Mouse (Mus musculus) kidney, embryonic 15.5 days (tissue): Measurements from ENCODE around the gene Tnfrsf4. TPM values are rescaled to one million over a fixed set of nuclear protein-coding genes. Genes with fewer than 3 reads are reported as not detected.

Experiments
- ATAC-seq: fragments of 200-750 bp; cut with Nextera tagmentation; replicated peaks from 2 replicates; pipeline ENCODE4 v1.8.0; 2017; ENCODE audit warnings: moderate TSS enrichment; ENCODE audit not compliant: low FRiP score
- H3K27ac ChIP-seq: fragments of 300-500 bp; sonication (generic); 2 replicates; pipeline ENCODE4 v1.5.1; 2015; ENCODE audit warnings: mild to moderate bottlenecking, inconsistent platforms
- H3K27me3 ChIP-seq: fragments of 300-500 bp; sonication (generic); 2 replicates; pipeline ENCODE4 v1.6.1; 2015; ENCODE audit warnings: inconsistent platforms
- H3K36me3 ChIP-seq: fragments of 300-500 bp; sonication (generic); 2 replicates; pipeline ENCODE4 v1.6.1; 2015; ENCODE audit warnings: inconsistent platforms
- H3K4me1 ChIP-seq: fragments of 300-500 bp; sonication (generic); 2 replicates; pipeline ENCODE4 v1.6.1; 2015; ENCODE audit warnings: inconsistent platforms
- H3K4me2 ChIP-seq: fragments of 300-500 bp; sonication (generic); 2 replicates; pipeline ENCODE4 v1.6.1; 2015; ENCODE audit warnings: moderate library complexity, mild to moderate bottlenecking, inconsistent platforms
- H3K4me3 ChIP-seq: fragments of 300-500 bp; sonication (generic); replicated peaks from 2 replicates; pipeline ENCODE4 v1.5.1; 2015; ENCODE audit warnings: mild to moderate bottlenecking, inconsistent platforms
- H3K9ac ChIP-seq: fragments of 300-500 bp; sonication (generic); 2 replicates; pipeline ENCODE4 v1.6.1; 2015; ENCODE audit warnings: mild to moderate bottlenecking, inconsistent platforms
- H3K9me3 ChIP-seq: fragments of 300-500 bp; sonication (generic); replicated peaks from 2 replicates; pipeline ENCODE4 v1.6.1; 2016; ENCODE audit warnings: inconsistent platforms
- WGBS: fragments of 180-500 bp; shearing (Covaris S2); methylation state at CpG from one replicate; pipeline ENCODE4 v1.1.7; 2015; ENCODE audit warnings: mixed read lengths; 5-methylcytosine and 5-hydroxymethylcytosine counted together
- polyA plus RNA-seq: library from polyadenylated mRNA; unstranded; fragments of >200 nt; fragmentation: Nextera tagmentation; extraction: Ambion mirVana; gene quantifications from 2 replicates; pipeline ENCODE4 v1.2.1, GENCODE M21; 2015

Gene Tnfrsf4
- polyA plus RNA-seq, 1 experiment from 2014 or later, result 0.78 TPM

GRCm38 (mm10) chr4:156030651-156031118, 17.0 kb downstream of the Tnfrsf4 start:
- Histone ChIP-seq H3K9me3 (no peaks in the 10 kb centered on the region), H3K27ac (peak overlapping the region; percentile 95), H3K4me3 (peak overlapping the region; percentile 54), H3K4me1 (peaks cover 52% of the 10 kb centered on the region), H3K9ac (peak overlapping the region; percentile 48), H3K36me3 (peaks cover 32% of the 10 kb centered on the region), H3K4me2 (peak overlapping the region; percentile 80), H3K27me3 (peaks cover 17% of the 10 kb centered on the region)
- no peak; the same call in 1 of the 2 replicates for ATAC-seq
- 64% methylated on average over 9 of the region's 9 CpGs for WGBS

GRCm38 (mm10) chr4:156031255-156031592, 17.6 kb downstream of the Tnfrsf4 start:
- Histone ChIP-seq H3K27ac (peak overlapping the region; percentile 95), H3K4me3 (peak overlapping the region; percentile 54), H3K4me2 (peak overlapping the region; percentile 80), H3K36me3 (peaks cover 32% of the 10 kb centered on the region), H3K9me3 (no peaks in the 10 kb centered on the region), H3K9ac (peak overlapping the region; percentile 48), H3K4me1 (peaks cover 52% of the 10 kb centered on the region), H3K27me3 (peaks cover 22% of the 10 kb centered on the region)
- WGBS, result 2% methylated on average over 7 of the region's 7 CpGs
- ATAC-seq, result no peak; the same call in 1 of the 2 replicates

GRCm38 (mm10) chr4:156031593-156032391, 18.1 kb downstream of the Tnfrsf4 start:
- Histone ChIP-seq H3K9me3 (no peaks in the 10 kb centered on the region), H3K27me3 (peaks cover 23% of the 10 kb centered on the region), H3K4me1 (peaks cover 49% of the 10 kb centered on the region), H3K9ac (peak overlapping the region; percentile 48), H3K4me2 (peak overlapping the region; percentile 80), H3K4me3 (peak overlapping the region; percentile 54), H3K27ac (peak overlapping the region; percentile 95), H3K36me3 (peaks cover 31% of the 10 kb centered on the region)
- under 1% methylated on average over 24 of the region's 24 CpGs for WGBS
- peak; percentile 90 for ATAC-seq

GRCm38 (mm10) chr4:156032856-156033255, 19.2 kb downstream of the Tnfrsf4 start:
- Histone ChIP-seq H3K27ac (peak overlapping the region; percentile 95), H3K4me2 (peak overlapping the region; percentile 80; the same call in 1 of the 2 replicates), H3K4me1 (peaks cover 49% of the 10 kb centered on the region), H3K4me3 (no peak overlapping the region), H3K9ac (no peak overlapping the region), H3K36me3 (peaks cover 21% of the 10 kb centered on the region), H3K9me3 (no peaks in the 10 kb centered on the region), H3K27me3 (peaks cover 23% of the 10 kb centered on the region)
- WGBS, result 75% methylated on average over 4 of the region's 4 CpGs
- no peak for ATAC-seq

GRCm38 (mm10) chr4:156033476-156034119, 20.0 kb downstream of the Tnfrsf4 start:
- H3K27me3 ChIP-seq, result peaks cover 23% of the 10 kb centered on the region
- H3K27ac ChIP-seq, result peak overlapping the region; percentile 95; the same call in 1 of the 2 replicates
- H3K4me1 ChIP-seq, result peaks cover 49% of the 10 kb centered on the region
- H3K4me3 ChIP-seq, result no peak overlapping the region
- H3K4me2 ChIP-seq, result no peak overlapping the region
- H3K9me3 ChIP-seq, result no peaks in the 10 kb centered on the region
- WGBS, result 40% methylated on average over 6 of the region's 6 CpGs
- no peak overlapping the region for H3K9ac ChIP-seq
- ATAC-seq, result no peak
- H3K36me3 ChIP-seq, result peaks cover 14% of the 10 kb centered on the region

GRCm38 (mm10) chr4:156034301-156034700, 20.7 kb downstream of the Tnfrsf4 start:
- no peak overlapping the region for H3K27ac ChIP-seq
- H3K4me3 ChIP-seq, result no peak overlapping the region

GRCm38 (mm10) chr4:156034901-156035300, 21.3 kb downstream of the Tnfrsf4 start:
- Histone ChIP-seq H3K36me3 (peaks cover 6% of the 10 kb centered on the region; the same call in 1 of the 2 replicates), H3K27ac (no peak overlapping the region), H3K4me3 (peak overlapping the region; percentile 22), H3K9me3 (no peaks in the 10 kb centered on the region), H3K9ac (0 out of 2 replicates have a peak overlapping the region, but pooled peaks have one; percentile 10), H3K4me2 (peak overlapping the region; percentile 55), H3K27me3 (peaks cover 23% of the 10 kb centered on the region), H3K4me1 (peaks cover 49% of the 10 kb centered on the region)
- no peak for ATAC-seq
- 12% methylated on average over 25 of the region's 25 CpGs for WGBS

More at GRCm38 (mm10) chr4:156034301-156034700, 20.7 kb downstream of the Tnfrsf4 start:
- no peak for ATAC-seq
- WGBS, result 68% methylated on average over 4 of the region's 4 CpGs
- Histone ChIP-seq H3K9ac (0 out of 2 replicates have a peak overlapping the region, but pooled peaks have one; percentile 10), H3K4me1 (peaks cover 49% of the 10 kb centered on the region), H3K36me3 (peaks cover 10% of the 10 kb centered on the region; the same call in 1 of the 2 replicates), H3K9me3 (no peaks in the 10 kb centered on the region), H3K4me2 (peak overlapping the region; percentile 55), H3K27me3 (peaks cover 23% of the 10 kb centered on the region)

GRCm38 (mm10) chr4:156044754-156045153, 31.1 kb downstream of the Tnfrsf4 start:
- ATAC-seq, result 0 out of 2 replicates have a peak, but pooled peaks have one; percentile 15
- no peaks in the 10 kb centered on the region for H3K9me3 ChIP-seq
- H3K9ac ChIP-seq, result no peak overlapping the region
- no peaks in the 10 kb centered on the region for H3K4me1 ChIP-seq
- no peak overlapping the region for H3K27ac ChIP-seq
- H3K36me3 ChIP-seq, result peaks cover 9% of the 10 kb centered on the region; the same call in 1 of the 2 replicates
- H3K27me3 ChIP-seq, result no peaks in the 10 kb centered on the region
- no peak overlapping the region for H3K4me3 ChIP-seq
- WGBS, result 59% methylated on average over 5 of the region's 5 CpGs
- H3K4me2 ChIP-seq, result no peak overlapping the region

GRCm38 (mm10) chr4:156049779-156050178, 36.1 kb downstream of the Tnfrsf4 start:
- Histone ChIP-seq H3K27ac (no peak overlapping the region), H3K9ac (no peak overlapping the region), H3K4me1 (peaks cover 4% of the 10 kb centered on the region; the same call in 1 of the 2 replicates), H3K36me3 (peaks cover 9% of the 10 kb centered on the region; the same call in 1 of the 2 replicates), H3K9me3 (no peaks in the 10 kb centered on the region), H3K4me2 (no peak overlapping the region), H3K4me3 (no peak overlapping the region), H3K27me3 (no peaks in the 10 kb centered on the region)
- no peak for ATAC-seq
- 77% methylated on average over 3 of the region's 3 CpGs for WGBS

- no peak overlapping the region for H3K9ac ChIP-seq
- H3K4me1 ChIP-seq, result peaks cover 11% of the 10 kb centered on the region; the same call in 1 of the 2 replicates
- H3K9me3 ChIP-seq, result no peaks in the 10 kb centered on the region
- H3K36me3 ChIP-seq, result peaks cover 9% of the 10 kb centered on the region; the same call in 1 of the 2 replicates
- no peak overlapping the region for H3K4me3 ChIP-seq
- no peak for ATAC-seq
- no peak overlapping the region for H3K27ac ChIP-seq
- no peaks in the 10 kb centered on the region for H3K27me3 ChIP-seq
- WGBS, result 76% methylated on average over 6 of the region's 6 CpGs
- H3K4me2 ChIP-seq, result no peak overlapping the region
Measured at GRCm38 (mm10) chr4:156050391-156050980, 36.8 kb downstream of the Tnfrsf4 start.

- no peaks in the 10 kb centered on the region for H3K9me3 ChIP-seq
- H3K27ac ChIP-seq, result no peak overlapping the region
- ATAC-seq, result no peak
- H3K36me3 ChIP-seq, result peaks cover 3% of the 10 kb centered on the region; the same call in 1 of the 2 replicates
- H3K4me3 ChIP-seq, result no peak overlapping the region
- H3K4me1 ChIP-seq, result peaks cover 16% of the 10 kb centered on the region
- WGBS, result 81% methylated on average over 4 of the region's 4 CpGs
- no peak overlapping the region for H3K4me2 ChIP-seq
- no peaks in the 10 kb centered on the region for H3K27me3 ChIP-seq
- H3K9ac ChIP-seq, result no peak overlapping the region
Measured at GRCm38 (mm10) chr4:156053113-156053512, 39.5 kb downstream of the Tnfrsf4 start.
